Mouse (Mus musculus) heart, postnatal 14 days (tissue): ENCODE measurements around the gene Gfi1b. TPM values are rescaled to one million over a fixed set of nuclear protein-coding genes. Genes with fewer than 3 reads are reported as not detected.

ENCODE experiments used
- DNase-seq, 2 experiments: peaks; one replicate each; pipeline ENCODE4 v3.0.0; 2021 to 2022
- intact Hi-C: fragments of 180-260 bp; cut with DNase I; formaldehyde crosslinking; loops from one replicate; pipeline ENCODE4 v1.15.1; 2025
- total RNA-seq, 2 experiments: library from RNA; stranded (reverse); gene quantifications; 2 replicates each; pipeline ENCODE4 v1.2.3; 2021

The Gfi1b gene
- total RNA-seq, 2 experiments from 2014 or later = not detected

DNA sequence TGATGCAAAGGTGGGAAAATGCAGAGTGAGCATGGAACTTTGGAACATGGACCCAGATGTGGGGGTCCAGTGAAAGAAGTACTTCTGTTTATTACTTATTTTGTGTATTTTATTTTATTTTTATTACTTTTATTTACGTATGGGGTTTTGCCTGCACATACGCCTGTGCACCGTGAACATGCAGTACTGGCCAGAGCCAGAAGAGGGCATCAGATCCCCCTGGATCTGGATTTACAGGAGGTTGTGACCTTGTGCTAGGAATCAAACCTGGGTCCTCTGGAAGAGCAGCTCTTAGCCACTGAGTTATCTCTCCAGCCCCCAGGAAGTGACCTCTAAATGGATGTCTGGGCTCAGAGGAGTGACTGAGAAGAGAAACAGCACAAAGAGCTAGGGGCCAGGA lies 3.1 kb upstream of the Gfi1b start:
- no peak for DNase-seq
- intact Hi-C loops = no loop called here

- peak; percentile 52 to 56 for DNase-seq
- intact Hi-C loops = loop anchor here (1.0 kb wide), 1 partner anchor 29 kb away; no protein-coding TSS in a partner anchor
Observed at GRCm38 (mm10) chr2:28622521-28623124, 841 bp upstream of the Gfi1b start.

- intact Hi-C loops = no loop called here
- DNase-seq = no peak
Observed at GRCm38 (mm10) chr2:28621111-28621510, 671 bp downstream of the Gfi1b start.

DNA sequence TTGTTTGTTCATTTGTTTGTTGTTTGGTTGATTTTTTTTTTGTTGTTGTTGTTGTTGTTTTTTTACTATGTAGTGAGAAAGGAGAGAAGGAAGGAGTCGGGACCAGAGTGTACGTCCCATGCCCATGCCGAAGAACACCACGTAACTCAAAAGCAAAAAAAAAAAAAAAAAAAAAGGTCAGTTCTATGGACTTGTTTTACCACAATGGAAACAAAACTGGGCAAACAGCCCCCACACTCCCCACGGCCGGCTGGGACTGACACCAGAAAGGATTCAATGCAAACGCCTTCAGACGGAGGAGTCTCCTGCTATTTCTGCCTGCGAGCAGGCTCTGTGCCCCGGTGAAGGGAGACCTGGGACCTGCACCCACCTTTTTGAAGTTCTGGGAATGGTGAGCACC lies 1.3 kb downstream of the Gfi1b start:
- DNase-seq = no peak
- intact Hi-C loops = no loop called here

GRCm38 (mm10) chr2:28619369-28619768 lies 2.4 kb downstream of the Gfi1b start:
- no peak for DNase-seq
- intact Hi-C loops = no loop called here

DNA sequence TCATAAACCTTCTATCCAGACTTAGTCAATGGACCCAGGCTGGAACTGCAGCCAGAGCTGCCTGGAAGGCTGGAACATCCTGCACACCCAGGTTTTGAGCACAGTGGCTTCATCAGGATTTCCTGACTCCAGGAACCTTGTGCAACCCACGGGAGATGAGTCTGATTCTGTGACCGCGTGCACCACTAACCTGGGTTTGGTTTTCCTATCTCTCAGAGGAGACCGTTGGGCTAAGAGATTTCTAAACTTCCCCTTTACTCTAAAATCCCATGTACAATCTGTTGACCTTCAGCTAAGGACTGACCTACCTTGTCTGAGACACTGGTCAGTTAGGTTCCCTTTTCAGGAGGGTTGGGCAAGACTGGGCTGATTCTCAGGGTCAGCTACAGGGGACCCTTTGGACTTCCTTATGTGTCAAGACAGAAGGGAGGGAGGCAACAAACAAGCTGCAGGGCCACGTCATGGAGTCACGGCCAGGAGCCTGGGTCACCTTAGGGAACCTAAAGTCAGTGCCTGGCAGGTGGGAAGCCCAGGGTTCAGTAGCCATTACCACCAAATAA lies 2.9 kb downstream of the Gfi1b start:
- intact Hi-C loops = no loop called here
- no peak for DNase-seq

DNA sequence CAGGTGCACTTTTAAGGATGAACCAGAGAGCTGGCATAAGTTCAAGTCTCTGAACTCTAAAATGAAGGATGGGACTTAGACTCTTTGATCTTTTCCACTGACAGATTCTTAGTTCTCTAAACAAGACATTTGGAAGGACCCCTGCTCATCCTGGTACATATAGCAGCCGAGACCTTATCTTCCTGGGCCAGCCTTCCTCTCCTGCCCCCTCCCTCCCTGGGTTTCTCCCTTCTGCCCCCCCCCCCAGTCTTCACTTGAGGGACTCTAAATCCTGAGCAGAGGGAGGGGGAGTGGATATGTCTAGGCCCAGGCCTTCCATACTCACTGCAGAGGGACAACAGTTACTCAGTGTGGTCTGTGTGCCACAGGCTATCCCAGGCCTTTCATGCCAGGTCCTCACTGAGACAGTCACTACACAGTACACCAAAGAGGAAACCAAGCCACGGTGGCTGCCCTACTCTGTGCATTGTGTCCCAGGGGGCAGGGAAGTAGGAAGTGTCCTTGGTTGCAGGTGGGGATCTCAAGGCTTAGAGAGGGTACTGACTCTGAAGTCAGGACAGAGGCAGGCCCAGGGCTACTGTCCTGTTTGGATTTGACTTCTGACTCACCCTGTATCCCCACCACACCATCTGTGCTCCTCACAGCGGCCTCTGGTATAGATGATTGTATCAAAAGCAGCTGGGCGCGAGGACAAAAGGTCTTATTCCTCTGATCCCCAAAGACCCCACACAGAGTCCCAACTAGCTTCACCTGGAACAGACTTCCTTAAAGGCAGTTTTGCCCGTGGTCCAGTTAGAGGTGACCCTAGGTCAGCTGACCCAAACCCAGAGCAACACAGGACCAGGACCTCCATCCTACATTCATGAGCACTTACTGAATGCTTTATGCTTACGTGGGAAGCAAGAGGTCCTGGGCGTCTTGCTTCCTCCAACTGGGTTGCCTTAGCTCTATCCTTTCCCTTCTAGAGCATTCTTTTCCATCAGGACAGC lies 4.0 kb downstream of the Gfi1b start:
- intact Hi-C loops = no loop called here
- DNase-seq = no peak

DNA sequence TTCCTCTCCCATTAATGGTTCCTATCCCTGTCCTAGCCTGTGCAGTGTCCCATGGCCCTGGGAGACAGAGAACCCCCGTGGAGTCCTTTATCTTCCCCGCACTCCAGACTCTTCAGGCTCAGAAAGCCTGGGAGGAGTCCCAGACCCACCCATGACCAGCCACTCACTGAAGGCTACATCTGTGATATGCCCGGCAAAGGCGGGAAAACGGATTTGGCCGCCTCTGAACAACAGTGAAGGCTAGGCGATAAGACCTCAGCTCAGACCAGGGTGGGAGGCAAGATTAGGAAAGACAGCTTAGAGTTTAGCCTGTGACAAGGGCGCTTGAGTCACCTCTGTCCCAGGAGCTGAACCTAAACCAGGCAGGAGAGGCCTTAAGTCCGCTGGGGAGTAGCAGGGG lies 4.9 kb downstream of the Gfi1b start:
- intact Hi-C loops = no loop called here
- no peak for DNase-seq

DNA sequence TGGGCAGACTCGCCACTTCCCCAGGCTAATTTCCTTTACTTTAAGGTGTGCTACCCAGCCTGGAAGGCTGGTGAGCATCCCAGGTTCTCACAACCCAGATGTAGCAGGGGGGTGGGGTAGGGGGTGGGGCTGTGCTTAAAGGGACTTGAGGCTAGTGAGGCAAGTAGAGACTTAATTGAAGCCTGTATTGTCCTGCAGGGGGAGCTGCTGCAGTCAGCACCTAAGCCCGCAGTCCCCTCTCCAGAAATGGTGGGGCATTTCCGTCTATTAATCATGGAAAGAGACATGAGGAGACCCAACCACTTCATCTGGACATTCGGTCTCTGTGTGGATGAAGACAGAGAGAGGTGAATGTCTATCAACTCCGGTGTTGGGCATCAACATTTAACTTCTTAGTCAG lies 5.4 kb downstream of the Gfi1b start:
- DNase-seq = no peak
- intact Hi-C loops = no loop called here

GRCm38 (mm10) chr2:28613599-28613998 lies 8.2 kb downstream of the Gfi1b start:
- no peak for DNase-seq

GRCm38 (mm10) chr2:28612436-28613063 lies 9.2 kb downstream of the Gfi1b start:
- no peak for DNase-seq
- intact Hi-C loops = no loop called here

More at GRCm38 (mm10) chr2:28613599-28613998, 8.2 kb downstream of the Gfi1b start:
- intact Hi-C loops = no loop called here

GRCm38 (mm10) chr2:28611407-28611787 lies 10.4 kb downstream of the Gfi1b start:
- intact Hi-C loops = no loop called here
- no peak for DNase-seq

DNA sequence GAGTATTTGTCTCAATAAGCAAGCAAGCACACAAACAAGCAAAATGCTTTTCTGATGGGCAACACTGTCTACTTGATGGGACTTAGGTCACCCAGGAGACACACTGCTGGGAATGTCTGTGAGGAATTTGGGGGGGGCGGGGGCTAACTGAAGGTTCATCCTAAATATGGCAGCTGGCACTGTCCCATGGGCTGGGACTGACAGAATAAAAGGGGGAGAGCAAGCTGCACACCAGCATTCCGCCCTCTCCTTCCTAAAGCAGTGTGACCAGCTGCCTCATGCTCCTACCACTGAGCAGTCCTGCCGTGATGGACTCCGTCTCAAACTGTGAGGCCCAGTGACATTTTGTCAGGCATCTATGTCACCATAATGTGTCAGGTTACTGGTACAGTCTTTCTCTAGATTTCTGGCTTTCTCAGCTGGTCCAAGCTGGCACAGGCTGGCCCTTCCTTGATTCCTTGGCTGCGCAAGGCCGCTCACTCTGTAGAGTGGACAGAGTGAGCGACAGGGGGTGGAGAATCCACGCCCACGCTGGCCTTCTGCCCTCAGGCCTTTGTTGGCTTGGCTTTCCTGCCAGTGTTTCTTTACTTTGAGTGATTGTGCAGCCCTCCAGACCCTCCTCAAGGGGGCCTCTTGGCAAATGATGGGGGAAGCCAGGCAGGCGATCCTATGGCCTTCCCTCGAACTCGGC lies 10.9 kb downstream of the Gfi1b start:
- intact Hi-C loops = no loop called here
- DNase-seq = no peak

DNA sequence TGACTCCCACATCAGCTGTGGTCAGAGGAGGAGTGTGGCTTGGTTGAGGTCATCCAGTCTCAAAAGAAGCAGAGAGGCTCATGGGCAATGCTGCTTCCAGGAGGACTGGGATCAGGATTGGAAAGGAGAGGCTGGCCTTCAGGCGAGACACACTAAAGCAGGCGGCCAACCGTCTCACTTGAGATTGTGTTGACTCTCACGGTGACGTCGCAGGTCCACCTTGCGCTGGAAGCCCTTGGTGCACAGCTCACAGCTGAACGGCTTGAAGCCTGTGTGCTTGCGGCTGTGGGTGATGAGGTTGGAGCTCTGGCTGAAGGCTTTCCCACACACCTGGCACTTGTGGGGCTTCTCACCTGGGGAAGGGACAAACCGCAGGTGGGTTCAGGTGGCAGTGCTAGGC lies 11.9 kb downstream of the Gfi1b start:
- intact Hi-C loops = no loop called here

DNA sequence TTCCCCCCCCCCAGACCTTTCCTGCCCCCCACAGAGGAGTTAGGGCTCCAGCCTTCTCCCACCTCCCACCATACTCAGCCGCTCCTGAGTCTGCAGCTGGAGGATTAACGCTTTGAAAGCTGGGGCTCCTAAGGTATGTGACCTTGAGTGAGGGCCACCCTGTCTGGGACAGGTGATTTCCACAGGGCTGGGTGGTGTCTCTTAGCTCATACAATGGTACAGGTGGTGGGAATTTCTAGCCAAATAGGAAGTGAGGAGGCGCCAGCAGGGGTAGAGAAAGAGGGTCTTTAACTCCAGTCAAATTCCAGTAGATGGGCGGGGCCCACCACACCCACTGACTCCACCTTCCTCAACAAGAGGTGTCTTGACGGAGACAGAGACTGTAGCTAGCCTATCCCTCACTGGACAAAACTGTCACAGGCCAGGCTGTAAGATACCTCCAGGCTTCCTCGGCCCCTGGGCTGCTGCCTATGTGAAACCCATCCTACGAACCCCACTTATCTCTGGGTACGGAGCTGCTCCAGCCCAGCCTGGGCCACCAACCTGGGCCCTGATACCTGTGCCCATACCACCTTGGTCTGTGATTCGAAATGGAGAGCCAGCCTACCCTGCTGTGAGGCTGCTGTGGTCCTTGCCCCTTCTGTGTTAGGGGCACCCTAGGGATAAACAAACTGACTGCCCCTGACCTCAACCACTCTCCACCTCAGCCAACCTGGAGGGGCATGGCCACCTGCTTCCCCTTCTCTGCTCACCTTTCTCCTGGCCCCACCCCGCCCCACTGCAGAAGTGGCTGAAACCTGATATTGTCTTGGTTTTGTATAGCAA lies 14.2 kb downstream of the Gfi1b start:
- intact Hi-C loops = no loop called here
- no peak for DNase-seq

More for the DNA sequence above, 11.9 kb downstream of the Gfi1b start:
- no peak for DNase-seq

DNA sequence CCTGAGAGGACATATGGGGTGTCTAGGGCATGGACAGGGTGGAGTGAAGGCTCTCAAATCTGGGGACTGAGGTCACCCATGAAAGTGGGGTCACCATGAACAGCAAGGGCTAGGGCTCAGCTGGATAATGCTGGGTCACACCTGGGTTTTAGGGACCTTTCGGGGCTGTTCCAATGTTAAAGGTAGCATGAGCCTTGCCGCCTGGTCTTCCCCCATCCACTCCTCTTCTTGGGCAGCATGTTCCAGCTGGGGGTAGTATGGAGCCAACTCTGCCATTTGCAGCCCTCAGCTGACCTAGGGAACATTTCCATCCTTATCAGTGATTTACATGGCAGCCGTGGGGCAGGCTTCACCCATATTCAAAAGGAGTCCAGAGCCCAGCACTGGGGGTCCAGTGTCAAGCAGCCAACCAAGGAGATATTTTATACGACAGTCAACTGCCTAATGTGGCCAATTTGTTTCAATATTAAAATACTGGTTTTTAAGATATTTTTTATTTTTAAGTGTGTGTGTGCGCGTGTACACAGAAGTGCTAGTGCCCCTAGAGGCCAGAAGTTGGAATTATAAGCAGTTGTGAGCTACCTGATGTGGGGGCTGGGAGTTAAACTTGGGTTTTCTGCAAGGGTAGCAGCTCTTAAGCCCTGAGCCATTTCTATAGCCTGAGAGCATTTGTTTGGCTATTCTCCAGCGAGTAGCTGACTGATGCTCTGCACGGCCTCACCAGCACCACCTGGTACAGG lies 15.0 kb downstream of the Gfi1b start:
- no peak for DNase-seq
- intact Hi-C loops = no loop called here

GRCm38 (mm10) chr2:28605789-28606541 lies 15.8 kb downstream of the Gfi1b start:
- DNase-seq = no peak
- intact Hi-C loops = no loop called here

DNA sequence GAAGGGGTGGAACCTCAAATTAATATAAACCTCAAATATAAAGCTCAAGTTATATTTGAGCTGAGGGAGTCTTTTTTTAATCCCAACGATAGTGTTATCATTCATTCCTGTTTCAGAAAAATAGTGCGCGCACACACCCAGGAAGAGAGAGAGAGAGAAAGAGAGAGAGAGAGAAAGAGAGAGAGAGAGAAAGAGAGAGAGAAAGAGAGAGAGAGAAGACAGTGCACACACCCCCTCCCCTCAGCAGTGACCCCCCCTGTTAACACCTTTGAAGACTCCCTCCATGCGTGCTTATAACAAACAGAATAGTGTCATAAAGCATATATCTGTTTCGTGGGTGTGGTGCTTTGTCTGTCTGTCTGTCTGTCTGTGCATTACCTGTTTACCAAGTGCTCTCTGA lies 18.2 kb downstream of the Gfi1b start:
- DNase-seq = no peak
- intact Hi-C loops = no loop called here
